In the genomic region with DNA sequence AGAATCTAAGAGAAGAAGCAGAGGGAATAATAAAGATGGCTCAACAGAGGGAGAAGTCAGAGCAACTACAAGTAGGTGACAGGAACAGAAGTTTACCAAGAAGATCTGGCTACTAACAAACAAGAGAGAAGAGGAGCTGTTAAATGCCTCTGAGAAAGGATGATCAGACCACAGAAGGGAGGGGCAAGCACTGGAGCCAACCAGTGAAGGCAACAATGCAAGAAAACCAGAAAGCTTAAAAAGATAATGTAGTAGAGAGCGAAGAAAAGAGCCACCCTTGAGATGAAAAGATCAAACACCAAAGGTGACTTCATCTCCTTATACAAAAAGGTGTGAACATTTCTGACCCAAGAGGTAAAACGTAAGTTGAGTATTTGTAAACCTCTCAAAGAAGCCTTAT, we compare ENCODE assay signal across 20 mouse cellular contexts. TPM values are rescaled to one million over a fixed set of nuclear protein-coding genes. Genes with fewer than 3 reads are reported as not detected.
DNase-seq lines count a peak whose midpoint lies in the region; ATAC-seq and TF ChIP-seq lines count a peak whose summit lies in the region.
"Had no signal": no experiment of that assay in that cellular context is flagged by ENCODE, and none has a peak within 500 bp of the region (broad histone marks: within the 10 kb centered on the region; RNA-seq: fewer than 3 reads in every experiment).

No protein-coding gene starts in this region.

- no peak for TF ChIP-seq POLR2A in MEL (IDR thresholded peaks at IDR 0.05; ENCODE audit: control insufficient read depth in 1 of 2, insufficient read depth in 1 of 2, low read depth in 1 of 2, low read length in 2 of 2, poor library complexity in 1 of 2)

- no peaks in the 10 kb centered on the region for H3K27me3 ChIP-seq in MEL (ENCODE audit: control insufficient read depth in 1 of 2, insufficient read depth in 2 of 2, low read length in 2 of 2)
- H3K27me3 ChIP-seq in hindbrain, embryonic 16.5 days (replicated peaks; ENCODE audit: control insufficient read depth, insufficient read depth, low read length), result no peaks in the 10 kb centered on the region
- no peaks in the 10 kb centered on the region for H3K27me3 ChIP-seq in forebrain, postnatal 0 days (ENCODE audit: insufficient read depth, low read length)
- H3K27me3 ChIP-seq: forebrain, embryonic 15.5 days; hindbrain, embryonic 12.5 days; hindbrain, embryonic 15.5 days; Patski had no signal

- no peak overlapping the region for H3K27ac ChIP-seq in MEL (ENCODE audit: control insufficient read depth, low read depth, low read length)
- no peak overlapping the region for H3K27ac ChIP-seq in hindbrain, embryonic 16.5 days (ENCODE audit: low read depth, low read length)
- no peak overlapping the region for H3K27ac ChIP-seq in forebrain, postnatal 0 days (ENCODE audit: low read depth, low read length)
- H3K27ac ChIP-seq: forebrain, embryonic 15.5 days; gastrocnemius, adult 2 months; hindbrain, embryonic 12.5 days; hindbrain, embryonic 15.5 days had no signal

- no peak for TF ChIP-seq EP300 in MEL (IDR thresholded peaks at IDR 0.05; ENCODE audit: low read depth in 1 of 2, low read length in 2 of 2)

- 95% methylated on average over 2 of the region's 2 CpGs for WGBS in hindbrain, embryonic 16.5 days
- WGBS in forebrain, postnatal 0 days, result 96% methylated on average over 2 of the region's 2 CpGs

- no peak overlapping the region for H3K9ac ChIP-seq in MEL (ENCODE audit: control insufficient read depth, low read depth, low read length, poor library complexity, severe bottlenecking)
- no peak overlapping the region for H3K9ac ChIP-seq in hindbrain, embryonic 16.5 days (ENCODE audit: low read depth, low read length)
- H3K9ac ChIP-seq in forebrain, postnatal 0 days, result no peak overlapping the region
- H3K9ac ChIP-seq: forebrain, embryonic 15.5 days; hindbrain, embryonic 12.5 days; hindbrain, embryonic 15.5 days had no signal

- H3K79me2 ChIP-seq in MEL (ENCODE audit: control insufficient read depth, insufficient read depth, low read length, poor library complexity), result no peaks in the 10 kb centered on the region

- H3K36me3 ChIP-seq in MEL (ENCODE audit: control insufficient read depth in 1 of 2, insufficient read depth in 2 of 2, low read length in 2 of 2), result peaks cover 0 to 19% of the 10 kb centered on the region in 2 experiments; a peak in 3 of 4 replicates
- peaks cover 7% of the 10 kb centered on the region; the same call in 1 of the 2 replicates for H3K36me3 ChIP-seq in hindbrain, embryonic 16.5 days (ENCODE audit: control insufficient read depth, insufficient read depth, low read length)
- H3K36me3 ChIP-seq in forebrain, postnatal 0 days (ENCODE audit: insufficient read depth), result peaks cover 18% of the 10 kb centered on the region

- no peak for TF ChIP-seq CTCF in MEL (IDR thresholded peaks at IDR 0.05 in 2 of 3, conservative IDR thresholded peaks at IDR 0.05 in 1 of 3; ENCODE audit: control insufficient read depth in 1 of 3, insufficient read depth in 1 of 3, low read depth in 2 of 3, low read length in 3 of 3, poor library complexity in 1 of 3, severe bottlenecking in 1 of 3)
- no peak for TF ChIP-seq CTCF in forebrain, postnatal 0 days (IDR thresholded peaks at IDR 0.05; ENCODE audit: low read depth)

- no peak overlapping the region for H3K4me3 ChIP-seq in MEL (ENCODE audit: control insufficient read depth in 1 of 2, insufficient read depth in 1 of 2, low read depth in 2 of 2, low read length in 2 of 2)
- no peak overlapping the region for H3K4me3 ChIP-seq in hindbrain, embryonic 16.5 days (ENCODE audit: low read length)
- H3K4me3 ChIP-seq in forebrain, postnatal 0 days (ENCODE audit: low read depth, low read length), result no peak overlapping the region
- H3K4me3 ChIP-seq: forebrain, embryonic 15.5 days; gastrocnemius, adult 2 months; hindbrain, embryonic 12.5 days; hindbrain, embryonic 15.5 days had no signal

- peak; percentile 33 for DNase-seq in CD4-positive helper T cell, adult 2 months (ENCODE audit: low read depth, low spot score)
- DNase-seq in MEL (ENCODE audit: low read depth, low spot score), result peak; percentile 42
- DNase-seq in induced T-regulatory cell, adult 2 months (ENCODE audit: low read depth), result peak; percentile 61
- peak; percentile 45 for DNase-seq in naive thymus-derived CD4-positive, alpha-beta T cell, adult 2 months (ENCODE audit: low read depth)
- no peak for DNase-seq in right cerebral cortex, postnatal 10 days (ENCODE audit: low spot score in 2 of 2)
- no peak for DNase-seq in forebrain, postnatal 0 days
- DNase-seq: adrenal gland, postnatal 10 days; adrenal gland, postnatal 36 days; cerebellum, adult 18-20 months; cerebellum, adult 9-10 months; cerebellum, postnatal 14 days; gastrocnemius, adult 2 months; gastrocnemius, postnatal 14 days; kidney, adult 11 months had no signal

- no peaks in the 10 kb centered on the region for H3K9me3 ChIP-seq in MEL (replicated peaks; ENCODE audit: insufficient read depth, low read length)
- no peaks in the 10 kb centered on the region for H3K9me3 ChIP-seq in hindbrain, embryonic 16.5 days (ENCODE audit: control insufficient read depth, low read length)
- H3K9me3 ChIP-seq in forebrain, postnatal 0 days (ENCODE audit: low read length), result no peaks in the 10 kb centered on the region
- H3K9me3 ChIP-seq: forebrain, embryonic 15.5 days; hindbrain, embryonic 12.5 days; hindbrain, embryonic 15.5 days had no signal

- TF ChIP-seq RAD21 in MEL (IDR thresholded peaks at IDR 0.05; ENCODE audit: low read depth, low read length), result no peak

- ATAC-seq in hindbrain, embryonic 16.5 days, result no peak
- no peak for ATAC-seq in forebrain, postnatal 0 days
- ATAC-seq: forebrain, embryonic 15.5 days; Patski had no signal

- peaks cover 0 to 14% of the 10 kb centered on the region in 2 experiments; a peak in 2 of 4 replicates for H3K4me1 ChIP-seq in MEL (ENCODE audit: control insufficient read depth in 1 of 2, insufficient read depth in 2 of 2, low read length in 2 of 2)
- H3K4me1 ChIP-seq in hindbrain, embryonic 16.5 days (ENCODE audit: control insufficient read depth, insufficient read depth, low read depth, low read length), result no peaks in the 10 kb centered on the region
- no peaks in the 10 kb centered on the region for H3K4me1 ChIP-seq in forebrain, postnatal 0 days (ENCODE audit: insufficient read depth)
- H3K4me1 ChIP-seq: forebrain, embryonic 15.5 days; hindbrain, embryonic 12.5 days; hindbrain, embryonic 15.5 days had no signal

- H3K4me2 ChIP-seq in hindbrain, embryonic 16.5 days (ENCODE audit: low read length), result no peak overlapping the region
- H3K4me2 ChIP-seq in forebrain, postnatal 0 days (ENCODE audit: low read depth), result no peak overlapping the region
- H3K4me2 ChIP-seq: forebrain, embryonic 15.5 days; heart, embryonic 11.5 days; hindbrain, embryonic 12.5 days; hindbrain, embryonic 15.5 days had no signal

TF ChIP-seq in MEL, 35 proteins besides CTCF, POLR2A, EP300 and RAD21:
- TF ChIP-seq TBP (IDR thresholded peaks at IDR 0.05; ENCODE audit: low read depth, low read length) (no peak), TAL1 (IDR thresholded peaks at IDR 0.05; ENCODE audit: low read length) (no peak), GATA1 (IDR thresholded peaks at IDR 0.05; ENCODE audit: low read depth, low read length) (no peak), SIN3A (IDR thresholded peaks at IDR 0.05; ENCODE audit: low read length) (no peak), POLR2AphosphoS5 (IDR thresholded peaks at IDR 0.05; ENCODE audit: borderline replicate concordance, low read depth, low read length) (no peak)
TF ChIP-seq in MEL: peak in this region for 0.

RNA-seq across cellular contexts. Expression of a gene that starts 46.1 kb away (rescaled TPM):
- total RNA-seq in MEL (2012; rRNA removed), result 31.4 and 33.4 TPM in 2 replicates
- polyA plus RNA-seq in MEL (2012; ENCODE audit: insufficient read depth in 1 of 2, insufficient read length in 2 of 2, low read depth in 1 of 2, low replicate concordance in 2 of 2, missing spikeins in 1 of 2), result 10 to 100 TPM; 30.1 to 47.4 TPM
- 136 and 147 TPM in 2 replicates for polyA plus RNA-seq in hindbrain, embryonic 16.5 days (2015; fragmentation: Nextera tagmentation; extraction: Ambion mirVana)
- total RNA-seq in forebrain, postnatal 0 days (2014; rRNA removed), result 137 and 150 TPM in 2 replicates
- polyA plus RNA-seq in forebrain, postnatal 0 days (2015; fragmentation: Nextera tagmentation; extraction: Ambion mirVana), result 121 and 137 TPM in 2 replicates

Comparison
In these comparisons a context has a peak if more than half of its experiments do, and no peak if none do; other contexts are left out.
1. DNase-seq: peak in CD4-positive helper T cell, adult 2 months (single experiment), MEL (single experiment), induced T-regulatory cell, adult 2 months (single experiment) and naive thymus-derived CD4-positive, alpha-beta T cell, adult 2 months (single experiment); none in right cerebral cortex, postnatal 10 days (0 of 2) and forebrain, postnatal 0 days (single experiment).